Comparison of ENCODE assay signal across 9 mouse cellular contexts in genomic region chr10:64083813-64084212, GRCm38 (mm10). TPM values are rescaled to one million over a fixed set of nuclear protein-coding genes. Genes with fewer than 3 reads are reported as not detected.
DNase-seq lines count a peak whose midpoint lies in the region; ATAC-seq lines count a peak whose summit lies in the region.
"Had no signal": no experiment of that assay in that cellular context is flagged by ENCODE, and none has a peak within 500 bp of the region (broad histone marks: within the 10 kb centered on the region; RNA-seq: fewer than 3 reads in every experiment).

No protein-coding gene starts in this region.

- no peak overlapping the region for H3K9ac ChIP-seq in forebrain, embryonic 15.5 days (replicated peaks)
- peak overlapping the region; percentile 56 for H3K9ac ChIP-seq in neural tube, embryonic 13.5 days
- no peak overlapping the region for H3K9ac ChIP-seq in liver, embryonic 12.5 days

- WGBS in forebrain, embryonic 15.5 days: 50% methylated on average over 11 of the region's 11 CpGs
- 33% methylated on average over 11 of the region's 11 CpGs for WGBS in neural tube, embryonic 13.5 days
- WGBS in liver, embryonic 12.5 days (ENCODE audit: insufficient replicate concordance): 56% methylated on average over 11 of the region's 11 CpGs

- H3K36me3 ChIP-seq in forebrain, embryonic 15.5 days: no peaks in the 10 kb centered on the region
- no peaks in the 10 kb centered on the region for H3K36me3 ChIP-seq in neural tube, embryonic 13.5 days
- H3K36me3 ChIP-seq in liver, embryonic 12.5 days: no peaks in the 10 kb centered on the region

- H3K4me3 ChIP-seq in forebrain, embryonic 15.5 days: peak overlapping the region; percentile 5; the same call in 1 of the 2 replicates
- H3K4me3 ChIP-seq in neural tube, embryonic 13.5 days: peak overlapping the region; percentile 25
- no peak overlapping the region for H3K4me3 ChIP-seq in liver, embryonic 12.5 days

- H3K27me3 ChIP-seq in forebrain, embryonic 15.5 days: peaks cover 5% of the 10 kb centered on the region; the same call in 1 of the 2 replicates
- peaks cover 4% of the 10 kb centered on the region for H3K27me3 ChIP-seq in neural tube, embryonic 13.5 days
- H3K27me3 ChIP-seq in liver, embryonic 12.5 days (replicated peaks): peaks cover 31% of the 10 kb centered on the region

- H3K4me2 ChIP-seq in forebrain, embryonic 15.5 days (replicated peaks): peak overlapping the region; percentile 22
- H3K4me2 ChIP-seq in neural tube, embryonic 13.5 days: peak overlapping the region; percentile 49
- H3K4me2 ChIP-seq in liver, embryonic 12.5 days: no peak overlapping the region

- H3K4me1 ChIP-seq in forebrain, embryonic 15.5 days: peaks cover 36% of the 10 kb centered on the region
- H3K4me1 ChIP-seq in neural tube, embryonic 13.5 days (replicated peaks): peaks cover 40% of the 10 kb centered on the region
- H3K4me1 ChIP-seq in liver, embryonic 12.5 days: no peaks in the 10 kb centered on the region

- peak; percentile 10 to 31 for DNase-seq in layer of hippocampus, postnatal 14 days (ENCODE audit: low spot score in 2 of 2)
- DNase-seq in layer of hippocampus, adult 11-12 months (ENCODE audit: low spot score): no peak
- peak; percentile 62 for DNase-seq in cerebellum, adult 9-10 months
- DNase-seq in T-cell, adult 2 months (ENCODE audit: low spot score): no peak
- DNase-seq: lung, postnatal 14 days had no signal

- no peak overlapping the region for H3K27ac ChIP-seq in forebrain, embryonic 15.5 days (replicated peaks)
- H3K27ac ChIP-seq in neural tube, embryonic 13.5 days (replicated peaks): no peak overlapping the region
- no peak overlapping the region for H3K27ac ChIP-seq in liver, embryonic 12.5 days
- H3K27ac ChIP-seq: stomach, postnatal 0 days had no signal

- H3K9me3 ChIP-seq in forebrain, embryonic 15.5 days: no peaks in the 10 kb centered on the region
- H3K9me3 ChIP-seq in neural tube, embryonic 13.5 days: no peaks in the 10 kb centered on the region
- no peaks in the 10 kb centered on the region for H3K9me3 ChIP-seq in liver, embryonic 12.5 days (replicated peaks)

- ATAC-seq in forebrain, embryonic 15.5 days (replicated peaks): peak; percentile 21; the same call in 1 of the 2 replicates
- ATAC-seq in neural tube, embryonic 13.5 days (ENCODE audit: low read depth): peak; percentile 24; the same call in 1 of the 2 replicates
- no peak for ATAC-seq in liver, embryonic 12.5 days

RNA-seq across cellular contexts. Expression of gene Lrrtm3, which starts 6.3 kb away (rescaled TPM):
- 10 to 100 TPM; 12.6 to 16.4 TPM for total RNA-seq in layer of hippocampus, postnatal 14 days (2021)
- polyA plus RNA-seq in forebrain, embryonic 15.5 days (2015; fragmentation: Nextera tagmentation; extraction: Ambion mirVana): 23.8 and 25.0 TPM in 2 replicates
- polyA plus RNA-seq in neural tube, embryonic 13.5 days (2015; fragmentation: Nextera tagmentation; extraction: Ambion mirVana): 20.1 and 21.0 TPM in 2 replicates
- polyA plus RNA-seq in liver, embryonic 12.5 days (2016; fragmentation: Nextera tagmentation; extraction: Ambion mirVana): 0.07 and 0.33 TPM in 2 replicates

Comparison
In these comparisons a context has a peak if more than half of its experiments do, and no peak if none do; other contexts are left out.
1. DNase-seq: peak in layer of hippocampus, postnatal 14 days (2 of 2) and cerebellum, adult 9-10 months (single experiment); none in layer of hippocampus, adult 11-12 months (single experiment) and T-cell, adult 2 months (single experiment).
2. RNA of gene Lrrtm3, which starts 6.3 kb away (polyA plus RNA-seq): 23.8 to 25.0 TPM in forebrain, embryonic 15.5 days and 20.1 to 21.0 TPM in neural tube, embryonic 13.5 days; 0.07 to 0.33 TPM in liver, embryonic 12.5 days; every median in the first group is over 10 times any median in the second.